Mouse (Mus musculus) midbrain, postnatal 0 days (tissue): Measurements from ENCODE around the gene Cers1. TPM values are rescaled to one million over a fixed set of nuclear protein-coding genes. Genes with fewer than 3 reads are reported as not detected.
A peak's percentile ranks its signal among the peaks of the same experiment; 100 is the strongest.

Experiments
- ATAC-seq: fragments of 200-750 bp; cut with Nextera tagmentation; 2 replicates; pipeline ENCODE4 v1.8.0; 2017; ENCODE audit warnings: moderate number of reproducible peaks, mild to moderate bottlenecking, moderate TSS enrichment, moderate library complexity; ENCODE audit not compliant: low FRiP score
- DNase-seq: peaks from one replicate; pipeline ENCODE4 v3.0.0-alpha.2; 2015; ENCODE audit warnings: low spot score
- H3K27ac ChIP-seq: fragments of 300-500 bp; sonication (generic); 2 replicates; pipeline ENCODE4 v1.5.1; 2014; ENCODE audit warnings: low read depth, mild to moderate bottlenecking, low read length, mixed read lengths
- H3K27me3 ChIP-seq: fragments of 300-500 bp; sonication (generic); 2 replicates; pipeline ENCODE4 v1.6.1; 2014; ENCODE audit warnings: low read length, control low read depth, mixed read lengths; ENCODE audit not compliant: insufficient read depth
- H3K36me3 ChIP-seq: fragments of 300-500 bp; sonication (generic); 2 replicates; pipeline ENCODE4 v1.6.1; 2014; ENCODE audit warnings: low read length, control low read depth, mixed read lengths; ENCODE audit not compliant: insufficient read depth
- H3K4me1 ChIP-seq: fragments of 300-500 bp; sonication (generic); 2 replicates; pipeline ENCODE4 v1.6.1; 2014; ENCODE audit warnings: mild to moderate bottlenecking, control low read depth, antibody characterized with exemption, low read length, mixed read lengths; ENCODE audit not compliant: insufficient read depth
- H3K4me2 ChIP-seq: fragments of 300-500 bp; sonication (generic); 2 replicates; pipeline ENCODE4 v1.6.1; 2014; ENCODE audit warnings: low read depth, mild to moderate bottlenecking, low read length, mixed read lengths; ENCODE audit not compliant: poor library complexity, severe bottlenecking
- H3K4me3 ChIP-seq: fragments of 300-500 bp; sonication (generic); 2 replicates; pipeline ENCODE4 v1.5.1; 2014; ENCODE audit warnings: low read depth, mild to moderate bottlenecking, low read length, moderate library complexity
- H3K9ac ChIP-seq: fragments of 300-500 bp; sonication (generic); replicated peaks from 2 replicates; pipeline ENCODE4 v1.6.1; 2014; ENCODE audit warnings: mild to moderate bottlenecking, low read length, moderate library complexity, mixed read lengths; ENCODE audit not compliant: poor library complexity, severe bottlenecking
- H3K9me3 ChIP-seq: fragments of 300-500 bp; sonication (generic); 2 replicates; pipeline ENCODE4 v1.6.1; 2016; ENCODE audit warnings: low read length, control low read depth
- CTCF ChIP-seq: IDR thresholded peaks from 2 replicates; pipeline ENCODE4 v1.5.1; 2016; ENCODE audit warnings: antibody characterized with exemption, mild to moderate bottlenecking
- WGBS: fragments of 180-500 bp; shearing (Covaris S2); extraction: QIAGEN DNeasy Blood & Tissue Kit; methylation state at CpG from one replicate; pipeline ENCODE4 v1.1.7; 2014; 5-methylcytosine and 5-hydroxymethylcytosine counted together
- polyA plus RNA-seq: library from polyadenylated mRNA; unstranded; fragments of >200 nt; fragmentation: Nextera tagmentation; extraction: Ambion mirVana; gene quantifications from 2 replicates; pipeline ENCODE4 v1.2.1, GENCODE M21; 2015
- total RNA-seq: library from RNA; depleted of rRNA; stranded (reverse); fragments of >200 nt; gene quantifications from 2 replicates; pipeline ENCODE4 v1.2.3, GENCODE M21; 2014

The Cers1 gene
- total and polyA plus RNA-seq, 2 experiments from 2014 or later = 47.9 to 86.5 TPM

GRCm38 (mm10) chr8:70356111-70356510 is 40.5 kb downstream of the Cers1 start:
- 89% methylated on average over 1 of the region's 1 CpGs for WGBS

GRCm38 (mm10) chr8:70359411-70359810 is 43.8 kb downstream of the Cers1 start:
- Histone ChIP-seq H3K4me2 (no peak overlapping the region), H3K27ac (no peak overlapping the region), H3K27me3 (no peaks in the 10 kb centered on the region), H3K9ac (no peak overlapping the region), H3K9me3 (no peaks in the 10 kb centered on the region), H3K4me1 (no peaks in the 10 kb centered on the region), H3K36me3 (no peaks in the 10 kb centered on the region), H3K4me3 (no peak overlapping the region)
- ATAC-seq = no peak
- peak; percentile 38 for DNase-seq
- TF ChIP-seq CTCF = no peak
- WGBS = 31% methylated on average over 3 of the region's 3 CpGs

More at GRCm38 (mm10) chr8:70356111-70356510, 40.5 kb downstream of the Cers1 start:
- Histone ChIP-seq H3K4me2 (no peak overlapping the region), H3K36me3 (no peaks in the 10 kb centered on the region), H3K27me3 (no peaks in the 10 kb centered on the region), H3K4me1 (peaks cover 12% of the 10 kb centered on the region), H3K27ac (no peak overlapping the region), H3K4me3 (no peak overlapping the region), H3K9ac (no peak overlapping the region), H3K9me3 (no peaks in the 10 kb centered on the region)
- no peak for TF ChIP-seq CTCF
- DNase-seq (no peak), ATAC-seq (no peak)

GRCm38 (mm10) chr8:70360769-70361168 is 45.2 kb downstream of the Cers1 start:
- Histone ChIP-seq H3K27ac (no peak overlapping the region), H3K4me1 (no peaks in the 10 kb centered on the region), H3K9ac (no peak overlapping the region), H3K4me2 (no peak overlapping the region), H3K27me3 (no peaks in the 10 kb centered on the region), H3K9me3 (no peaks in the 10 kb centered on the region), H3K36me3 (no peaks in the 10 kb centered on the region), H3K4me3 (no peak overlapping the region)
- WGBS = 48% methylated on average over 4 of the region's 4 CpGs
- peak; percentile 29; the same call in 1 of the 2 replicates for TF ChIP-seq CTCF
- ATAC-seq = no peak
- no peak for DNase-seq

- TF ChIP-seq CTCF = no peak
- Histone ChIP-seq H3K4me1 (no peaks in the 10 kb centered on the region), H3K9ac (no peak overlapping the region), H3K4me3 (no peak overlapping the region), H3K36me3 (no peaks in the 10 kb centered on the region), H3K27me3 (no peaks in the 10 kb centered on the region), H3K9me3 (no peaks in the 10 kb centered on the region), H3K27ac (no peak overlapping the region), H3K4me2 (no peak overlapping the region)
- DNase-seq = no peak
- ATAC-seq = no peak
- 74% methylated on average over 10 of the region's 10 CpGs for WGBS
Observed at GRCm38 (mm10) chr8:70361484-70362032, 46.0 kb downstream of the Cers1 start.

- DNase-seq (no peak), ATAC-seq (no peak)
- 21% methylated on average over 5 of the region's 5 CpGs for WGBS
- H3K4me3 ChIP-seq = no peak overlapping the region
- H3K4me2 ChIP-seq = no peak overlapping the region
- H3K9me3 ChIP-seq = no peaks in the 10 kb centered on the region
- no peaks in the 10 kb centered on the region for H3K4me1 ChIP-seq
- no peaks in the 10 kb centered on the region for H3K27me3 ChIP-seq
- no peaks in the 10 kb centered on the region for H3K36me3 ChIP-seq
- H3K27ac ChIP-seq = no peak overlapping the region
- TF ChIP-seq CTCF = no peak
- H3K9ac ChIP-seq = no peak overlapping the region
Observed at GRCm38 (mm10) chr8:70364066-70364465, 48.5 kb downstream of the Cers1 start.

GRCm38 (mm10) chr8:70366588-70366987 is 51.0 kb downstream of the Cers1 start:
- ATAC-seq (no peak), DNase-seq (no peak)
- no peaks in the 10 kb centered on the region for H3K4me1 ChIP-seq
- no peak overlapping the region for H3K9ac ChIP-seq
- H3K36me3 ChIP-seq = no peaks in the 10 kb centered on the region
- TF ChIP-seq CTCF = no peak
- H3K9me3 ChIP-seq = no peaks in the 10 kb centered on the region
- no peaks in the 10 kb centered on the region; the same call in 1 of the 2 replicates for H3K27me3 ChIP-seq
- H3K4me3 ChIP-seq = no peak overlapping the region
- WGBS = 73% methylated on average over 5 of the region's 5 CpGs
- H3K4me2 ChIP-seq = no peak overlapping the region
- no peak overlapping the region for H3K27ac ChIP-seq
